Mouse (Mus musculus): ENCODE measurements around the gene Tmsb10.

- TF ChIP-seq ZNF384 (IDR thresholded peaks at IDR 0.05; ENCODE audit: low read depth, low read length) (no peak), MAFK (IDR thresholded peaks at IDR 0.05; ENCODE audit: insufficient read depth, low read depth, low read length) (no peak)
Observed at GRCm38 (mm10) chr6:72981851-72982250, 23.3 kb upstream of the Tmsb10 start.
